Mouse (Mus musculus) midbrain, embryonic 15.5 days (tissue): Measurements from ENCODE around the gene Mx1. TPM values are rescaled to one million over a fixed set of nuclear protein-coding genes. Genes with fewer than 3 reads are reported as not detected.

ENCODE experiments used
- ATAC-seq: fragments of 200-750 bp; cut with Nextera tagmentation; replicated peaks from 2 replicates; pipeline ENCODE4 v1.8.0; 2017; ENCODE audit warnings: moderate TSS enrichment
- H3K27ac ChIP-seq: fragments of 300-500 bp; sonication (generic); 2 replicates; pipeline ENCODE4 v1.5.1; 2015; ENCODE audit warnings: mild to moderate bottlenecking, inconsistent platforms
- H3K27me3 ChIP-seq: fragments of 300-500 bp; sonication (generic); replicated peaks from 2 replicates; pipeline ENCODE4 v1.6.1; 2015; ENCODE audit warnings: inconsistent platforms
- H3K36me3 ChIP-seq: fragments of 300-500 bp; sonication (generic); replicated peaks from 2 replicates; pipeline ENCODE4 v1.6.1; 2015; ENCODE audit warnings: inconsistent platforms
- H3K4me1 ChIP-seq: fragments of 300-500 bp; sonication (generic); 2 replicates; pipeline ENCODE4 v1.6.1; 2015; ENCODE audit warnings: inconsistent platforms
- H3K4me2 ChIP-seq: fragments of 300-500 bp; sonication (generic); 2 replicates; pipeline ENCODE4 v1.6.1; 2015; ENCODE audit warnings: inconsistent platforms, mild to moderate bottlenecking, moderate library complexity
- H3K4me3 ChIP-seq: fragments of 300-500 bp; sonication (generic); 2 replicates; pipeline ENCODE4 v1.5.1; 2015; ENCODE audit warnings: mild to moderate bottlenecking, inconsistent platforms
- H3K9ac ChIP-seq: fragments of 300-500 bp; sonication (generic); 2 replicates; pipeline ENCODE4 v1.6.1; 2015; ENCODE audit warnings: mild to moderate bottlenecking, inconsistent platforms
- H3K9me3 ChIP-seq: fragments of 300-500 bp; sonication (generic); 2 replicates; pipeline ENCODE4 v1.6.1; 2016; ENCODE audit warnings: inconsistent platforms
- WGBS: fragments of 180-500 bp; shearing (Covaris S2); methylation state at CpG from one replicate; pipeline ENCODE4 v1.1.7; 2015; ENCODE audit warnings: mixed read lengths; 5-methylcytosine and 5-hydroxymethylcytosine counted together
- polyA plus RNA-seq: library from polyadenylated mRNA; unstranded; fragments of >200 nt; fragmentation: Nextera tagmentation; extraction: Ambion mirVana; gene quantifications from 2 replicates; pipeline ENCODE4 v1.2.1, GENCODE M21; 2015

The Mx1 gene
- polyA plus RNA-seq, 1 experiment from 2014 or later = 0.19 TPM

GRCm38 (mm10) chr16:97401741-97402140 lies 61.0 kb downstream of the Mx1 start:
- Histone ChIP-seq H3K9me3 (no peaks in the 10 kb centered on the region), H3K9ac (no peak overlapping the region), H3K27ac (0 out of 2 replicates have a peak overlapping the region, but pooled peaks have one; percentile 2), H3K4me3 (no peak overlapping the region), H3K27me3 (no peaks in the 10 kb centered on the region), H3K4me1 (no peaks in the 10 kb centered on the region), H3K4me2 (no peak overlapping the region), H3K36me3 (no peaks in the 10 kb centered on the region)
- no peak for ATAC-seq

DNA sequence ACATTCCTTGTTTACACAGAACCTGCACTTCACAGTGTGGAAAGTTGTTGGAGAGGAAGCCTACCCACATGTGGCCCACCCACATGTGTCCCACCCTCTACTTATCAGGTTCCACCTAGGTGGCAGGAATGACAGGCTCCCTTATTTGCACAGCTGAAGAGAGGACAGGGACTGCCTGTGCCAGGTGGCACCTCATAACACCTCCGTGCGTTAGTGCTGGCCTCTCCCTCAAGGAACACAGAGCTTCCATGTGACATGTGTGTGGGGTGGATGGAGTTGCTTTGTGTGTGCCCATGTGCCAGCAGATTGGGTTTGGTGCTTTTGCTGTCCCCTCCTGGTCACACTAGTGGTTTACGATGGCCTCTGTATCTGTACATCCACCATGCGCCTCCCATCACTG lies 62.7 kb downstream of the Mx1 start:
- no peak for ATAC-seq
- H3K4me3 ChIP-seq = no peak overlapping the region
- no peaks in the 10 kb centered on the region for H3K9me3 ChIP-seq
- H3K36me3 ChIP-seq = no peaks in the 10 kb centered on the region
- 91% methylated on average over 4 of the region's 4 CpGs for WGBS
- no peak overlapping the region for H3K4me2 ChIP-seq
- H3K27me3 ChIP-seq = no peaks in the 10 kb centered on the region
- H3K9ac ChIP-seq = no peak overlapping the region
- no peak overlapping the region for H3K27ac ChIP-seq
- no peaks in the 10 kb centered on the region for H3K4me1 ChIP-seq

GRCm38 (mm10) chr16:97397945-97398531 lies 64.7 kb downstream of the Mx1 start:
- Histone ChIP-seq H3K4me3 (no peak overlapping the region), H3K4me1 (no peaks in the 10 kb centered on the region), H3K4me2 (no peak overlapping the region), H3K36me3 (no peaks in the 10 kb centered on the region), H3K9ac (no peak overlapping the region), H3K27ac (no peak overlapping the region), H3K27me3 (no peaks in the 10 kb centered on the region), H3K9me3 (no peaks in the 10 kb centered on the region)
- 88% methylated on average over 2 of the region's 2 CpGs for WGBS
- no peak for ATAC-seq

Other genes starting within 250 kb of the Mx1 start
- 4.2 and 5.5 TPM in 2 replicates for gene Bace2, start 106.2 kb downstream of the Mx1 start, polyA plus RNA-seq
- not detected in 2 replicates for gene Fam3b, start 51.9 kb upstream of the Mx1 start, polyA plus RNA-seq
- 0.06 and 0.26 TPM in 2 replicates for gene Tmprss2, start 148.3 kb upstream of the Mx1 start, polyA plus RNA-seq